26 mouse cellular contexts compared by ENCODE assay signal in genomic region chr10:117339241-117339640, GRCm38 (mm10). TPM values are rescaled to one million over a fixed set of nuclear protein-coding genes. Genes with fewer than 3 reads are reported as not detected.
DNase-seq lines count a peak whose midpoint lies in the region; ATAC-seq and TF ChIP-seq lines count a peak whose summit lies in the region.
"Had no signal": no experiment of that assay in that cellular context is flagged by ENCODE, and none has a peak within 500 bp of the region (broad histone marks: within the 10 kb centered on the region; RNA-seq: fewer than 3 reads in every experiment).

No protein-coding gene starts in this region.

- no peaks in the 10 kb centered on the region for H3K27me3 ChIP-seq in intestine, embryonic 14.5 days (replicated peaks; ENCODE audit: control insufficient read depth, insufficient read depth, low read length)
- no peaks in the 10 kb centered on the region for H3K27me3 ChIP-seq in intestine, postnatal 0 days (replicated peaks; ENCODE audit: control insufficient read depth, insufficient read depth, low read length)
- no peaks in the 10 kb centered on the region for H3K27me3 ChIP-seq in midbrain, embryonic 11.5 days (ENCODE audit: control insufficient read depth, insufficient read depth, low read length)
- H3K27me3 ChIP-seq in midbrain, embryonic 13.5 days = no peaks in the 10 kb centered on the region
- H3K27me3 ChIP-seq: CH12.LX; embryonic facial prominence, embryonic 12.5 days; forebrain, embryonic 13.5 days; forebrain, embryonic 15.5 days; Patski had no signal

- H3K9me3 ChIP-seq in intestine, embryonic 14.5 days (ENCODE audit: control insufficient read depth, low read length) = no peaks in the 10 kb centered on the region
- H3K9me3 ChIP-seq in intestine, postnatal 0 days (ENCODE audit: control insufficient read depth) = no peaks in the 10 kb centered on the region
- no peaks in the 10 kb centered on the region for H3K9me3 ChIP-seq in midbrain, embryonic 11.5 days (ENCODE audit: control insufficient read depth, low read length)
- H3K9me3 ChIP-seq in midbrain, embryonic 13.5 days = no peaks in the 10 kb centered on the region
- H3K9me3 ChIP-seq: embryonic facial prominence, embryonic 10.5 days; embryonic facial prominence, embryonic 12.5 days; forebrain, embryonic 13.5 days; forebrain, embryonic 15.5 days; G1E had no signal

- WGBS in intestine, embryonic 14.5 days = 84% methylated on average over 7 of the region's 7 CpGs
- WGBS in intestine, postnatal 0 days = 83% methylated on average over 7 of the region's 7 CpGs
- WGBS in midbrain, embryonic 11.5 days = 85% methylated on average over 7 of the region's 7 CpGs
- WGBS in midbrain, embryonic 13.5 days = 83% methylated on average over 7 of the region's 7 CpGs

- H3K36me3 ChIP-seq in intestine, embryonic 14.5 days (ENCODE audit: control insufficient read depth, insufficient read depth, low read length) = 0 out of 2 replicates have a peak, but pooled peaks cover 3% of the 10 kb centered on the region
- no peaks in the 10 kb centered on the region for H3K36me3 ChIP-seq in intestine, postnatal 0 days (ENCODE audit: control insufficient read depth, insufficient read depth)
- no peaks in the 10 kb centered on the region for H3K36me3 ChIP-seq in midbrain, embryonic 11.5 days (ENCODE audit: control insufficient read depth, insufficient read depth, low read length)
- H3K36me3 ChIP-seq in midbrain, embryonic 13.5 days = no peaks in the 10 kb centered on the region
- H3K36me3 ChIP-seq: forebrain, embryonic 15.5 days had no signal

- peaks cover 5% of the 10 kb centered on the region; the same call in 1 of the 2 replicates for H3K4me1 ChIP-seq in intestine, embryonic 14.5 days (replicated peaks; ENCODE audit: control insufficient read depth, insufficient read depth, low read length)
- 0 out of 2 replicates have a peak, but pooled peaks cover 6% of the 10 kb centered on the region for H3K4me1 ChIP-seq in intestine, postnatal 0 days (replicated peaks; ENCODE audit: control insufficient read depth, insufficient read depth, low read length)
- no peaks in the 10 kb centered on the region for H3K4me1 ChIP-seq in midbrain, embryonic 11.5 days (ENCODE audit: control insufficient read depth, insufficient read depth, low read length)
- peaks cover 3% of the 10 kb centered on the region; the same call in 1 of the 2 replicates for H3K4me1 ChIP-seq in midbrain, embryonic 13.5 days (replicated peaks)

- H3K27ac ChIP-seq in intestine, embryonic 14.5 days (ENCODE audit: low read depth) = no peak overlapping the region
- no peak overlapping the region for H3K27ac ChIP-seq in intestine, postnatal 0 days (ENCODE audit: low read depth, low read length)
- H3K27ac ChIP-seq in midbrain, embryonic 11.5 days (ENCODE audit: low read depth, low read length) = no peak overlapping the region
- no peak overlapping the region for H3K27ac ChIP-seq in midbrain, embryonic 13.5 days
- H3K27ac ChIP-seq: embryonic facial prominence, embryonic 10.5 days; embryonic facial prominence, embryonic 12.5 days; forebrain, embryonic 13.5 days; forebrain, embryonic 15.5 days had no signal

- no peak for ATAC-seq in CD4-positive, CD25-positive, alpha-beta regulatory T cell, adult 4 months
- no peak for ATAC-seq in intestine, embryonic 14.5 days (replicated peaks; ENCODE audit: low FRiP score, low TSS enrichment, low read depth)
- ATAC-seq in intestine, postnatal 0 days = no peak
- ATAC-seq in midbrain, embryonic 11.5 days (ENCODE audit: low FRiP score) = 0 out of 2 replicates have a peak, but pooled peaks have one; percentile 22
- ATAC-seq in midbrain, embryonic 13.5 days = no peak
- ATAC-seq: activated CD4-positive, CD25-positive, alpha-beta regulatory T cell, adult 4 months; forebrain, embryonic 13.5 days; forebrain, embryonic 15.5 days; Patski had no signal

- no peak overlapping the region for H3K9ac ChIP-seq in intestine, embryonic 14.5 days (ENCODE audit: low read length)
- no peak overlapping the region for H3K9ac ChIP-seq in intestine, postnatal 0 days (ENCODE audit: low read depth, low read length)
- H3K9ac ChIP-seq in midbrain, embryonic 11.5 days (ENCODE audit: low read length) = no peak overlapping the region
- H3K9ac ChIP-seq in midbrain, embryonic 13.5 days (replicated peaks) = no peak overlapping the region
- H3K9ac ChIP-seq: embryonic facial prominence, embryonic 12.5 days; forebrain, embryonic 13.5 days; forebrain, embryonic 15.5 days had no signal

- no peak for TF ChIP-seq CTCF in intestine, postnatal 0 days (IDR thresholded peaks at IDR 0.05; ENCODE audit: low read depth)

- no peak overlapping the region for H3K4me3 ChIP-seq in intestine, embryonic 14.5 days (ENCODE audit: low read depth, low read length)
- no peak overlapping the region for H3K4me3 ChIP-seq in intestine, postnatal 0 days (ENCODE audit: low read depth, low read length)
- H3K4me3 ChIP-seq in midbrain, embryonic 11.5 days (ENCODE audit: low read depth, low read length) = no peak overlapping the region
- H3K4me3 ChIP-seq in midbrain, embryonic 13.5 days (replicated peaks) = no peak overlapping the region
- H3K4me3 ChIP-seq: embryonic facial prominence, embryonic 10.5 days; embryonic facial prominence, embryonic 12.5 days; forebrain, embryonic 13.5 days; forebrain, embryonic 15.5 days had no signal

- peak; percentile 13 for DNase-seq in CD4-positive, CD25-positive, alpha-beta regulatory T cell, adult 2 months (ENCODE audit: low read depth, low spot score)
- peak; percentile 48 for DNase-seq in intestine, embryonic 14.5 days (ENCODE audit: low spot score)
- DNase-seq in midbrain, embryonic 11.5 days (ENCODE audit: low spot score, missing footprints) = no peak
- peak; percentile 25 for DNase-seq in thymus, postnatal 4 days
- DNase-seq in thymus, postnatal 0 days (ENCODE audit: low spot score) = no peak
- DNase-seq: adrenal gland, adult 8-10 months; adrenal gland, postnatal 14 days; adrenal gland, postnatal 36 days; B cell, adult 2 months; cerebellum, adult 11-12 months; cerebellum, adult 2 months; cerebellum, adult 9-10 months; cerebellum, postnatal 10 days; cerebellum, postnatal 25 days had no signal

- no peak overlapping the region for H3K4me2 ChIP-seq in intestine, embryonic 14.5 days (ENCODE audit: low read length)
- no peak overlapping the region for H3K4me2 ChIP-seq in intestine, postnatal 0 days (replicated peaks; ENCODE audit: low read depth)
- no peak overlapping the region for H3K4me2 ChIP-seq in midbrain, embryonic 11.5 days
- no peak overlapping the region for H3K4me2 ChIP-seq in midbrain, embryonic 13.5 days (replicated peaks)
- H3K4me2 ChIP-seq: embryonic facial prominence, embryonic 12.5 days; forebrain, embryonic 13.5 days; forebrain, embryonic 15.5 days had no signal

RNA-seq across cellular contexts. Expression of gene Cpsf6, which starts 40.6 kb away (rescaled TPM):
- polyA plus RNA-seq in CD4-positive, CD25-positive, alpha-beta regulatory T cell, adult 4 months (2017; shearing (Covaris generic)) = 100 to 1,000 TPM; 116 to 124 TPM
- 150 and 169 TPM in 2 replicates for polyA plus RNA-seq in intestine, embryonic 14.5 days (2014; fragmentation: Nextera tagmentation; extraction: Ambion mirVana)
- 41.2 and 45.4 TPM in 2 replicates for polyA plus RNA-seq in intestine, postnatal 0 days (2015; fragmentation: Nextera tagmentation; extraction: Ambion mirVana)
- 235 and 238 TPM in 2 replicates for polyA plus RNA-seq in midbrain, embryonic 11.5 days (2014; fragmentation: Nextera tagmentation; extraction: Ambion mirVana)
- 203 and 210 TPM in 2 replicates for polyA plus RNA-seq in midbrain, embryonic 13.5 days (2015; fragmentation: Nextera tagmentation; extraction: Ambion mirVana)
- polyA plus RNA-seq in thymus, postnatal 0 days (2015; fragmentation: Nextera tagmentation; extraction: Ambion mirVana) = 154 and 161 TPM in 2 replicates

RNA-seq across cellular contexts. Expression of gene Lyz1, which starts 46.6 kb away (rescaled TPM):
- polyA plus RNA-seq in CD4-positive, CD25-positive, alpha-beta regulatory T cell, adult 4 months (2017; shearing (Covaris generic)) = not detected
- 6.4 and 7.3 TPM in 2 replicates for polyA plus RNA-seq in intestine, embryonic 14.5 days (2014; fragmentation: Nextera tagmentation; extraction: Ambion mirVana)
- polyA plus RNA-seq in intestine, postnatal 0 days (2015; fragmentation: Nextera tagmentation; extraction: Ambion mirVana) = 7.7 and 9.6 TPM in 2 replicates
- polyA plus RNA-seq in midbrain, embryonic 11.5 days (2014; fragmentation: Nextera tagmentation; extraction: Ambion mirVana) = not detected in 2 replicates
- not detected in 2 replicates for polyA plus RNA-seq in midbrain, embryonic 13.5 days (2015; fragmentation: Nextera tagmentation; extraction: Ambion mirVana)
- polyA plus RNA-seq in thymus, postnatal 0 days (2015; fragmentation: Nextera tagmentation; extraction: Ambion mirVana) = 10.6 and 11.3 TPM in 2 replicates
- polyA plus RNA-seq: embryonic facial prominence, embryonic 10.5 days; embryonic facial prominence, embryonic 12.5 days; forebrain, embryonic 11.5 days; forebrain, embryonic 13.5 days; forebrain, embryonic 15.5 days; G1E had no signal

RNA-seq across cellular contexts. Expression of gene Lyz2, which starts 57.1 kb away (rescaled TPM):
- 1 to 10 TPM in 1 of 2 experiments, under 1 TPM in 1; 0.32 to 9.2 TPM for polyA plus RNA-seq in CD4-positive, CD25-positive, alpha-beta regulatory T cell, adult 4 months (2017; shearing (Covaris generic))
- 60.9 and 69.7 TPM in 2 replicates for polyA plus RNA-seq in intestine, embryonic 14.5 days (2014; fragmentation: Nextera tagmentation; extraction: Ambion mirVana)
- polyA plus RNA-seq in intestine, postnatal 0 days (2015; fragmentation: Nextera tagmentation; extraction: Ambion mirVana) = 43.9 and 47.9 TPM in 2 replicates
- 12.8 and 13.7 TPM in 2 replicates for polyA plus RNA-seq in midbrain, embryonic 11.5 days (2014; fragmentation: Nextera tagmentation; extraction: Ambion mirVana)
- 14.7 and 19.0 TPM in 2 replicates for polyA plus RNA-seq in midbrain, embryonic 13.5 days (2015; fragmentation: Nextera tagmentation; extraction: Ambion mirVana)
- 102 and 114 TPM in 2 replicates for polyA plus RNA-seq in thymus, postnatal 0 days (2015; fragmentation: Nextera tagmentation; extraction: Ambion mirVana)

Comparison
In these comparisons a context has a peak if more than half of its experiments do, and no peak if none do; other contexts are left out.
1. DNase-seq: peak in CD4-positive, CD25-positive, alpha-beta regulatory T cell, adult 2 months (single experiment), intestine, embryonic 14.5 days (single experiment) and thymus, postnatal 4 days (single experiment); none in midbrain, embryonic 11.5 days (single experiment) and thymus, postnatal 0 days (single experiment).